Mouse (Mus musculus): ENCODE measurements around the gene Inpp4b.

DNA sequence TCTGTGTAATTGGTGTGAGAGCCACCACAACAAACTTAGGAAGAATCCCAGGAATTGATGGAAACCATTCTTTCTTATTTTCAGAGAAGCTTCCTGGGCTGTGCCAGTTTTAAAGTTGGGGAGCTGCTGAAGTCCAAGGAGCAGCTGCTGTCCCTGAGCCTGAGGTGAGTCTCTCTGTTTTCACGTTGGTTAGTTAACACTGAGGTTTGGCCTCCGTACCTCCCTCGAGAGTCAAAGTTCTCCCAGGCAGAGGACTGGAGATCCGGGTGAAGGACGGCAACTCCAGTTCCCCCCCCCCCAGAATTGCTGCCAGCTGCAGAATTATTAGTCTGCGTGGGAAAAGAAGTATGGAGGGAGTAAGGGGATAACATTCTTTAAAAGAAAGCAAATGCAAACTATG lies 514.3 kb downstream of the Inpp4b start:
- no peak for TF ChIP-seq CTCF (conservative IDR thresholded peaks at IDR 0.05; ENCODE audit: insufficient read depth, insufficient read length, low read depth, low read length)
- TF ChIP-seq POLR2A (IDR thresholded peaks at IDR 0.05; ENCODE audit: low read depth, low read length): no peak
